Mouse (Mus musculus): ENCODE results near the gene Olfr588-ps1. TPM values are rescaled to one million over a fixed set of nuclear protein-coding genes. Genes with fewer than 3 reads are reported as not detected.
"Not testable (repeated sequence)": the region's sequence is repeated elsewhere in the genome, so short reads cannot be mapped to it uniquely, and the experiment has no call there.

Gene Olfr588-ps1
- polyA plus RNA-seq (2012; rRNA removed): not detected in 2 replicates

DNA sequence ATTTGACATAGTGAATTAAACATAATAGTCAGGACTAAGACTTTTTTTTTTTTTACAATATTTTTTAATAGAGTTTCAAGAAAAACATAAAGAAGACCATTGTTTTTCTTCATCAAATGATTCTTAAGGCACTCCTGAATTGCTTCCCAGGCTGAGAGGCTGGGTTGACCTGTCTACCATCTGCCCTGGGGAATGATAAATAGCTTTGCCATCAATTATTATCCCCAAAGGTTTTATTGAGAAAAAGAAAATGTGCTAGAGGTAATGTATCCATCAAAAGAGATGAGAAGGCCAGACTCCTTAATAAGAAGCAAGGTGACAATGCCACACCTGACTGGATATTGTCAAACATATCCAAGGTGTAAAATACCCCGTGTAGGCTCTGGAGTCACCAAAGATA lies at the start of gene Olfr588-ps1:
Gene Olfr588-ps1, plus strand, starts transcription at position 301 of the 400 bp plus-strand sequence.
- H3K4me3 ChIP-seq (ENCODE audit: control insufficient read depth, low read depth, low read length): no peak within 1 kb of the TSS
- no peaks in the 10 kb centered on the region for H3K27me3 ChIP-seq (ENCODE audit: control insufficient read depth, insufficient read depth, low read length)
- H3K4me1 ChIP-seq (ENCODE audit: control insufficient read depth, insufficient read depth, low read length): no peaks in the 10 kb centered on the region
- TF ChIP-seq POLR2A (IDR thresholded peaks at IDR 0.05; ENCODE audit: control insufficient read depth, low read depth, low read length) (no peak), CTCF (IDR thresholded peaks at IDR 0.05; ENCODE audit: control insufficient read depth, insufficient read depth, insufficient replicate concordance, low read depth, low read length) (no peak)
- no peak within 1 kb of the TSS for H3K27ac ChIP-seq (ENCODE audit: control insufficient read depth, insufficient read depth, low read depth, low read length)
- H3K36me3 ChIP-seq (ENCODE audit: control insufficient read depth, insufficient read depth, low read length): no peaks in the 10 kb centered on the region

DNA sequence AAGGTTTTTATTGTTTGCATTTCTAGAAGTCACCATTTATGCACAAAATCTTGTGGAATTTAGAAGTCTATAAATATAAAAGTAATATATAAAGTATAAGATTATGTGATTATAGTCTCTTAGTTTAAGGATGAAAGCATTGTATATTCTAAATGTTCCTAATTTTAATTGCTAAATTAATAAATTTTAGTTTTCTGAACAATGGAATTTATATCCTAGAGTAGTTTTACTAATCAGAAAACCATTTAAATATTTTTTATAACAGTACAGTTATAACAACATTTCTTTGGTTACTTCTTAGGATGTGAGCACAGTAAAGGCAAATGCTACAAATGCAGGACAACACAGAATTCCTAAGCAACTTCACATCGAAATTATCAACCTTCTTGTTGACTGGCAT lies 43.3 kb upstream of the Olfr588-ps1 start, which contains the start of gene Olfr585:
Gene Olfr585, plus strand, starts transcription at position 301 of the 400 bp plus-strand sequence.
- no peak within 1 kb of the TSS for H3K27ac ChIP-seq (ENCODE audit: control insufficient read depth, insufficient read depth, low read depth, low read length)
- TF ChIP-seq POLR2A (IDR thresholded peaks at IDR 0.05; ENCODE audit: control insufficient read depth, low read depth, low read length) (no peak), CTCF (IDR thresholded peaks at IDR 0.05; ENCODE audit: control insufficient read depth, insufficient read depth, insufficient replicate concordance, low read depth, low read length) (no peak)
- no peaks in the 10 kb centered on the region for H3K27me3 ChIP-seq (ENCODE audit: control insufficient read depth, insufficient read depth, low read length)
- H3K36me3 ChIP-seq (ENCODE audit: control insufficient read depth, insufficient read depth, low read length): no peaks in the 10 kb centered on the region
- no peak within 1 kb of the TSS for H3K4me3 ChIP-seq (ENCODE audit: control insufficient read depth, low read depth, low read length)
- H3K4me1 ChIP-seq (ENCODE audit: control insufficient read depth, insufficient read depth, low read length): no peaks in the 10 kb centered on the region

DNA sequence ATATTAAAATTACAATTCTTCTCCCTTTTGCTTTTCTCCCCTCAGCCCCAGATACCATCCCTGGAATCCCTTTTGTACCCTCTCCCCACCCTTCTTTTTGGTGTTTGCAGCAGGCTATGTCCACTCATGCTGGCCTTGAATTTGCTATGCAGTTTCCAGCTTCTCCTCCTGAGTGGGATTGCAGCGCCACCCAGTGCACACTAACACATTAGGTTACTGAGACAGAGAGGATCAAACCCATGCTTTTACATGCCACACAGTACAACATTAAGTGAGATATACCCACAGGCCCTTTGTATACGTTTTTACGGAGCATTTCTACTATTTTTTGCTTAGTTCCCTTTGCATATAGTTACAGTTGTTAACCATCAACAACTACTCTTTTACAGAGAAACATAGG lies 21.3 kb upstream of the Olfr588-ps1 start:
- Histone ChIP-seq H3K4me3 (ENCODE audit: control insufficient read depth, low read depth, low read length) (no peak overlapping the region), H3K36me3 (ENCODE audit: control insufficient read depth, insufficient read depth, low read length) (no peaks in the 10 kb centered on the region), H3K4me1 (ENCODE audit: control insufficient read depth, insufficient read depth, low read length) (no peaks in the 10 kb centered on the region), H3K27ac (ENCODE audit: control insufficient read depth, insufficient read depth, low read depth, low read length) (no peak overlapping the region), H3K27me3 (ENCODE audit: control insufficient read depth, insufficient read depth, low read length) (no peaks in the 10 kb centered on the region)
- TF ChIP-seq CTCF (IDR thresholded peaks at IDR 0.05; ENCODE audit: control insufficient read depth, insufficient read depth, insufficient replicate concordance, low read depth, low read length): no peak
- no peak for TF ChIP-seq POLR2A (IDR thresholded peaks at IDR 0.05; ENCODE audit: control insufficient read depth, low read depth, low read length)

DNA sequence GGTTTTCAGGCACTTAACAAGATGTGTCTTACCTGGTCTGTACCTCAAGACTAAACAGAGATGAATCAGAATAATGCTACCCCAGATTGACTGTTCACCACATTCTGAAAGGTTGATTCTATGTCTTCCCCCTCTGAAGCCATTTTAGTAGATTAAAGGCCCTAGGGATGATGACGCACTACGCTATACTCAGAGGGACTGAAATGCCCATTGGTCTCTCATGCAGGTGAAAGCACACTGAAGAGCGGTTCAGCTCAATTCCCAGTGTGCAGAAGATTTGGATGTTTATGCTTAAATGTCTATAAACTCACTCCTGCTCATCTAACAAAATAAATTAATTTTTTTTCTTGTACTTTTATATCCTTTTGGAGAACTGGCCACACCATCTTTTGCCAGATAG lies 15.1 kb upstream of the Olfr588-ps1 start, which contains the start of gene Olfr586:
Gene Olfr586, minus strand, starts transcription at position 101 of the 400 bp plus-strand sequence.
- TF ChIP-seq CTCF (IDR thresholded peaks at IDR 0.05; ENCODE audit: control insufficient read depth, insufficient read depth, insufficient replicate concordance, low read depth, low read length): no peak
- H3K27me3 ChIP-seq (ENCODE audit: control insufficient read depth, insufficient read depth, low read length): no peaks in the 10 kb centered on the region

DNA sequence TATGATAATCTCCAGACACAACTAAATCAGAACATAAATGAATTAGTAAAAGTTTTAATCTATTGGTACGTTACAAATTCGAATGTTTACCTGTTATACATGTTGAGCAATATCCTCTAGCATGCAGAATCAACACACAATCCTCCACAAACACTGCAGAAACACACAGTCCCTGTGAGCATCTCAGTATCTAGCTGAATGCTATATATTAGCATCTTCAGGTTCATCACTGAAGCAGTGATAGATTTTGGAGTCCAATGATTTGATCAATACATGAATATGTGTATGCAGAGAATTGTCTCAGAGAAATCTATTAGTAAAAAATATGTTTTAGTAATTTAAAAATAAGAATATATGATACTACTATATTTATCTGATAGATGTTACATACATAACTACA lies 15.6 kb downstream of the Olfr588-ps1 start, which contains the start of gene Olfr589:
Gene Olfr589, minus strand, starts transcription at position 101 of the 400 bp plus-strand sequence.
- Histone ChIP-seq H3K36me3 (ENCODE audit: control insufficient read depth, insufficient read depth, low read length) (no peaks in the 10 kb centered on the region), H3K4me3 (ENCODE audit: control insufficient read depth, low read depth, low read length) (no peak within 1 kb of the TSS), H3K27me3 (ENCODE audit: control insufficient read depth, insufficient read depth, low read length) (no peaks in the 10 kb centered on the region), H3K27ac (ENCODE audit: control insufficient read depth, insufficient read depth, low read depth, low read length) (no peak within 1 kb of the TSS), H3K4me1 (ENCODE audit: control insufficient read depth, insufficient read depth, low read length) (no peaks in the 10 kb centered on the region)
- TF ChIP-seq POLR2A (IDR thresholded peaks at IDR 0.05; ENCODE audit: control insufficient read depth, low read depth, low read length): no peak
- TF ChIP-seq CTCF (IDR thresholded peaks at IDR 0.05; ENCODE audit: control insufficient read depth, insufficient read depth, insufficient replicate concordance, low read depth, low read length): no peak

More for the DNA sequence above, 15.1 kb upstream of the Olfr588-ps1 start, which contains the start of gene Olfr586:
- Histone ChIP-seq H3K36me3 (ENCODE audit: control insufficient read depth, insufficient read depth, low read length) (no peaks in the 10 kb centered on the region), H3K27ac (ENCODE audit: control insufficient read depth, insufficient read depth, low read depth, low read length) (no peak within 1 kb of the TSS), H3K4me1 (ENCODE audit: control insufficient read depth, insufficient read depth, low read length) (no peaks in the 10 kb centered on the region), H3K4me3 (ENCODE audit: control insufficient read depth, low read depth, low read length) (no peak within 1 kb of the TSS)

DNA sequence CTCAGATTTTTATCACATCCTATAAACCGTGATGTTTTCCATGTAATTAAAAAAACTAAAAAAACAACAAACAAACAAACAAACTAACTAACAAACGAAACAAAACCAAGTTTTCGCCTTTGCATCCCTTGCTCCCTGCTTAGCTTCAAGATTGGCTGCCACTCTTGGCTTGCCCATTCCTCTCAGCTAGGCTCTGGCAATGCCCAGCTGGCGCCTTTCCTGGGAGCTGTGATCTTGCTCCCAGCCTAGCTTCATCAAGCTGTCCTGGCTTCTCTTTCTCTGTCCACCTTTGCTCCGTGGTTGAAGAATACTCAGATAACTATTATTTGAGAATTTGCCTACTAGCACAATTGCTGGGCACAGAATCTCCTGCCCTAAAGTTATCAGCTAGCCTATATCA lies 29.0 kb downstream of the Olfr588-ps1 start:
- no peak for TF ChIP-seq CTCF (IDR thresholded peaks at IDR 0.05; ENCODE audit: control insufficient read depth, insufficient read depth, insufficient replicate concordance, low read depth, low read length)
- no peak for TF ChIP-seq POLR2A (IDR thresholded peaks at IDR 0.05; ENCODE audit: control insufficient read depth, low read depth, low read length)
- no peaks in the 10 kb centered on the region for H3K27me3 ChIP-seq (ENCODE audit: control insufficient read depth, insufficient read depth, low read length)
- H3K36me3 ChIP-seq (ENCODE audit: control insufficient read depth, insufficient read depth, low read length): no peaks in the 10 kb centered on the region
- no peak overlapping the region for H3K4me3 ChIP-seq (ENCODE audit: control insufficient read depth, low read depth, low read length)
- no peaks in the 10 kb centered on the region for H3K4me1 ChIP-seq (ENCODE audit: control insufficient read depth, insufficient read depth, low read length)
- H3K27ac ChIP-seq (ENCODE audit: control insufficient read depth, insufficient read depth, low read depth, low read length): no peak overlapping the region

DNA sequence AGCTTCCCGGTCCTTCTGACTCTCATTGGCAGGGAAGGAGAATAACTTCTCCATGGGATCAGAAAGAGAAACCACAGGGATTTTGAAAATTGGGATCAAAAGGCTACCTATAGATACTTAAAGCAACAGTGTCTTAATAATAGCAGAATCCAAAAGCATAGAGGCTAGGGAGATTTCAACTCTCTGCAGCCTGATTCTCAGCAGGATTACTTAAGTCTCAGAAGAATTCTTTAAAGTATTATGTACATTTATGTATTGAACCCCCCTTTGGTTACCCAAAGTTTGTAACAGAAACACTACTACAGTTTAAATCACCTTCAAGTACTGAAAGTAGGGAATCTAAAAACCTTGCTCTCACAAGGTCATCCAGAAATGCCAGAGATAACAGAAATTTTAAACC lies 37.6 kb downstream of the Olfr588-ps1 start, which contains the start of gene Olfr591:
Gene Olfr591, minus strand, starts transcription at position 101 of the 400 bp plus-strand sequence.
- no peak for TF ChIP-seq CTCF (IDR thresholded peaks at IDR 0.05; ENCODE audit: control insufficient read depth, insufficient read depth, insufficient replicate concordance, low read depth, low read length)
- TF ChIP-seq POLR2A (IDR thresholded peaks at IDR 0.05; ENCODE audit: control insufficient read depth, low read depth, low read length): no peak
- Histone ChIP-seq H3K27me3 (ENCODE audit: control insufficient read depth, insufficient read depth, low read length) (no peaks in the 10 kb centered on the region), H3K36me3 (ENCODE audit: control insufficient read depth, insufficient read depth, low read length) (no peaks in the 10 kb centered on the region), H3K27ac (ENCODE audit: control insufficient read depth, insufficient read depth, low read depth, low read length) (no peak within 1 kb of the TSS), H3K4me1 (ENCODE audit: control insufficient read depth, insufficient read depth, low read length) (no peaks in the 10 kb centered on the region), H3K4me3 (ENCODE audit: control insufficient read depth, low read depth, low read length) (no peak within 1 kb of the TSS)

DNA sequence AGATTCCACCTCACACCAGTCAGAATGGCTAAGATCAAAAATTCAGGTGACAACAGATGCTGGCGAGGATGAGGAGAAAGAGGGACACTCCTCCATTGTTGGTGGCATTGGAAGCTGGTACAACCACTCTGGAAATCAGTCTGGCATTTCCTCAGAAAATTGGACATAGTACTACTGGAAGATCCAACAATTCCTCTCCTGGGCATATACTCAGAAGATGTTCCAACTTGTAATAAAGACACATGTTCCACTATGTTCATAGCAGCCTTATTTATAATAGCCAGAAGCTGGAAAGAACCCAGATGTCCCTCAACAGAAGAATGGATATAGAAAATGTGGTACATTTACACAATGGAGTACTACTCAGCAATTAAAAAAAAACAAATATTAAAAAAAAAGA lies 43.8 kb downstream of the Olfr588-ps1 start, which contains the start of gene Olfr592:
Gene Olfr592, plus strand, starts transcription at position 301 of the 400 bp plus-strand sequence.
- H3K4me1 ChIP-seq (ENCODE audit: control insufficient read depth, insufficient read depth, low read length); H3K27me3 ChIP-seq (ENCODE audit: control insufficient read depth, insufficient read depth, low read length); H3K4me3 ChIP-seq (ENCODE audit: control insufficient read depth, low read depth, low read length); H3K27ac ChIP-seq (ENCODE audit: control insufficient read depth, insufficient read depth, low read depth, low read length); H3K36me3 ChIP-seq (ENCODE audit: control insufficient read depth, insufficient read depth, low read length): not testable (repeated sequence)

Other genes with a start within 250 kb of the Olfr588-ps1 start
- gene Olfr569, start 250.0 kb upstream of the Olfr588-ps1 start, polyA plus RNA-seq (2012; rRNA removed): not detected in 2 replicates
- 0.23 TPM in 1 of 2 replicates, not detected in the other for gene Olfr570, start 246.3 kb upstream of the Olfr588-ps1 start, polyA plus RNA-seq (2012; rRNA removed)
- not detected in 2 replicates for gene Olfr571, start 223.3 kb upstream of the Olfr588-ps1 start, polyA plus RNA-seq (2012; rRNA removed)
- not detected in 2 replicates for gene Olfr572, start 216.5 kb upstream of the Olfr588-ps1 start, polyA plus RNA-seq (2012; rRNA removed)
- gene Olfr573-ps1, start 198.3 kb upstream of the Olfr588-ps1 start, polyA plus RNA-seq (2012; rRNA removed): not detected in 2 replicates
- gene Olfr574, start 192.4 kb upstream of the Olfr588-ps1 start, polyA plus RNA-seq (2012; rRNA removed): not detected in 2 replicates
- gene Olfr575, start 182.1 kb upstream of the Olfr588-ps1 start, polyA plus RNA-seq (2012; rRNA removed): not detected in 2 replicates
- gene Olfr576, start 178.2 kb upstream of the Olfr588-ps1 start, polyA plus RNA-seq (2012; rRNA removed): not detected in 2 replicates
- gene Olfr577, start 164.9 kb upstream of the Olfr588-ps1 start, polyA plus RNA-seq (2012; rRNA removed): not detected in 2 replicates
- gene Olfr578, start 151.6 kb upstream of the Olfr588-ps1 start, polyA plus RNA-seq (2012; rRNA removed): not detected in 2 replicates
- gene Olfr582, start 102.9 kb upstream of the Olfr588-ps1 start, polyA plus RNA-seq (2012; rRNA removed): not detected in 2 replicates
- not detected in 2 replicates for gene Olfr583, start 89.6 kb upstream of the Olfr588-ps1 start, polyA plus RNA-seq (2012; rRNA removed)
- not detected in 2 replicates for gene Olfr584, start 59.0 kb upstream of the Olfr588-ps1 start, polyA plus RNA-seq (2012; rRNA removed)
- gene Olfr585, start 43.2 kb upstream of the Olfr588-ps1 start, polyA plus RNA-seq (2012; rRNA removed): not detected in 2 replicates
- not detected in 2 replicates for gene Olfr586, start 15.2 kb upstream of the Olfr588-ps1 start, polyA plus RNA-seq (2012; rRNA removed)
- not detected in 2 replicates for gene Olfr589, start 15.5 kb downstream of the Olfr588-ps1 start, polyA plus RNA-seq (2012; rRNA removed)
- not detected in 2 replicates for gene Olfr591, start 37.5 kb downstream of the Olfr588-ps1 start, polyA plus RNA-seq (2012; rRNA removed)
- not detected in 2 replicates for gene Olfr592, start 43.9 kb downstream of the Olfr588-ps1 start, polyA plus RNA-seq (2012; rRNA removed)
- gene Olfr593, start 71.0 kb downstream of the Olfr588-ps1 start, polyA plus RNA-seq (2012; rRNA removed): not detected in 2 replicates
- not detected in 2 replicates for gene Olfr594, start 76.1 kb downstream of the Olfr588-ps1 start, polyA plus RNA-seq (2012; rRNA removed)
- not detected in 2 replicates for gene Usp17ld, start 111.6 kb downstream of the Olfr588-ps1 start, polyA plus RNA-seq (2012; rRNA removed)
- gene Olfr596, start 164.8 kb downstream of the Olfr588-ps1 start, polyA plus RNA-seq (2012; rRNA removed): not detected in 2 replicates
- not detected in 2 replicates for gene Olfr597, start 175.4 kb downstream of the Olfr588-ps1 start, polyA plus RNA-seq (2012; rRNA removed)
- gene Olfr598, start 182.7 kb downstream of the Olfr588-ps1 start, polyA plus RNA-seq (2012; rRNA removed): not detected in 2 replicates
- not detected in 2 replicates for gene Olfr599, start 195.0 kb downstream of the Olfr588-ps1 start, polyA plus RNA-seq (2012; rRNA removed)
- gene Olfr600, start 208.8 kb downstream of the Olfr588-ps1 start, polyA plus RNA-seq (2012; rRNA removed): not detected in 2 replicates
- not detected in 2 replicates for gene Olfr601, start 221.8 kb downstream of the Olfr588-ps1 start, polyA plus RNA-seq (2012; rRNA removed)
- gene Olfr603, start 245.3 kb downstream of the Olfr588-ps1 start, polyA plus RNA-seq (2012; rRNA removed): 0.11 TPM in 1 of 2 replicates, not detected in the other